Mouse (Mus musculus): ENCODE measurements around the gene Tceanc2.

GRCm38 (mm10) chr4:107226313-107226712, 47.4 kb upstream of the Tceanc2 start:
- no peak for TF ChIP-seq CTCF (conservative IDR thresholded peaks at IDR 0.05; ENCODE audit: insufficient read depth, insufficient read length, low read depth, low read length)
- TF ChIP-seq POLR2A (IDR thresholded peaks at IDR 0.05; ENCODE audit: low read depth, low read length) = no peak
